Comparison of ENCODE assay signal across 9 mouse cellular contexts in genomic region chr15:101223596-101223995, GRCm38 (mm10). TPM values are rescaled to one million over a fixed set of nuclear protein-coding genes. Genes with fewer than 3 reads are reported as not detected.
DNase-seq lines count a peak whose midpoint lies in the region; ATAC-seq and TF ChIP-seq lines count a peak whose summit lies in the region.
"Had no signal": no experiment of that assay in that cellular context is flagged by ENCODE, and none has a peak within 500 bp of the region (broad histone marks: within the 10 kb centered on the region; RNA-seq: fewer than 3 reads in every experiment).

No protein-coding gene starts in this region.

- H3K4me1 ChIP-seq in kidney, adult 2 months (ENCODE audit: control insufficient read depth, insufficient read depth, low read length) = no peaks in the 10 kb centered on the region; the same call in 1 of the 2 replicates
- H3K4me1 ChIP-seq in brown adipose tissue, adult 24 weeks (ENCODE audit: control insufficient read depth, insufficient read depth, insufficient read length, low read length) = no peaks in the 10 kb centered on the region
- H3K4me1 ChIP-seq in hindbrain, embryonic 12.5 days = peaks cover 64% of the 10 kb centered on the region
- peaks cover 56% of the 10 kb centered on the region for H3K4me1 ChIP-seq in midbrain, embryonic 13.5 days (replicated peaks)

- H3K4me2 ChIP-seq in hindbrain, embryonic 12.5 days (replicated peaks) = peak overlapping the region; percentile 89
- peak overlapping the region; percentile 94 for H3K4me2 ChIP-seq in midbrain, embryonic 13.5 days (replicated peaks)

- no peaks in the 10 kb centered on the region for H3K9me3 ChIP-seq in hindbrain, embryonic 12.5 days (replicated peaks)
- H3K9me3 ChIP-seq in midbrain, embryonic 13.5 days = no peaks in the 10 kb centered on the region

- DNase-seq in kidney, adult 2 months = no peak
- no peak for DNase-seq in kidney, adult 11 months
- no peak for DNase-seq in B cell, adult 2 months
- no peak for DNase-seq in gastrocnemius, postnatal 25 days
- no peak for DNase-seq in testis, postnatal 14 days (ENCODE audit: low spot score)

- H3K36me3 ChIP-seq in kidney, adult 2 months (ENCODE audit: control insufficient read depth, insufficient read depth, low read length) = no peaks in the 10 kb centered on the region
- no peaks in the 10 kb centered on the region for H3K36me3 ChIP-seq in hindbrain, embryonic 12.5 days
- H3K36me3 ChIP-seq in midbrain, embryonic 13.5 days = no peaks in the 10 kb centered on the region

- H3K27ac ChIP-seq in kidney, adult 2 months (ENCODE audit: insufficient read depth, low read depth, low read length) = no peak overlapping the region
- H3K27ac ChIP-seq in brown adipose tissue, adult 24 weeks (replicated peaks; ENCODE audit: low read depth, low read length) = no peak overlapping the region
- no peak overlapping the region; the same call in 1 of the 2 replicates for H3K27ac ChIP-seq in hindbrain, embryonic 12.5 days
- H3K27ac ChIP-seq in midbrain, embryonic 13.5 days = no peak overlapping the region

- H3K9ac ChIP-seq in hindbrain, embryonic 12.5 days = peak overlapping the region; percentile 70
- peak overlapping the region; percentile 77 for H3K9ac ChIP-seq in midbrain, embryonic 13.5 days (replicated peaks)

- TF ChIP-seq CTCF in kidney, adult 2 months (conservative IDR thresholded peaks at IDR 0.05; ENCODE audit: insufficient read depth, insufficient read length, low read depth, low read length) = no peak

- no peaks in the 10 kb centered on the region for H3K27me3 ChIP-seq in kidney, adult 2 months (replicated peaks; ENCODE audit: control insufficient read depth, insufficient read depth, low read length)
- H3K27me3 ChIP-seq in hindbrain, embryonic 12.5 days = peaks cover 22% of the 10 kb centered on the region
- peaks cover 12% of the 10 kb centered on the region; the same call in 1 of the 2 replicates for H3K27me3 ChIP-seq in midbrain, embryonic 13.5 days
- H3K27me3 ChIP-seq: Patski had no signal

- peak overlapping the region; percentile 74 for H3K4me3 ChIP-seq in kidney, adult 2 months (ENCODE audit: insufficient read depth, low read depth, low read length)
- peak overlapping the region; percentile 87; the same call in 1 of the 2 replicates for H3K4me3 ChIP-seq in brown adipose tissue, adult 24 weeks (ENCODE audit: insufficient read depth, low read depth, low read length)
- H3K4me3 ChIP-seq in hindbrain, embryonic 12.5 days = peak overlapping the region; percentile 54
- H3K4me3 ChIP-seq in midbrain, embryonic 13.5 days (replicated peaks) = peak overlapping the region; percentile 61

- WGBS in kidney, adult 2 months = 20% methylated on average over 5 of the region's 5 CpGs
- 6% methylated on average over 5 of the region's 5 CpGs for WGBS in hindbrain, embryonic 12.5 days
- 8% methylated on average over 5 of the region's 5 CpGs for WGBS in midbrain, embryonic 13.5 days

- no peak for TF ChIP-seq POLR2A in kidney, adult 2 months (IDR thresholded peaks at IDR 0.05; ENCODE audit: low read depth, low read length)

- no peak; the same call in 1 of the 2 replicates for ATAC-seq in hindbrain, embryonic 12.5 days (ENCODE audit: low FRiP score)
- ATAC-seq in midbrain, embryonic 13.5 days = no peak; the same call in 1 of the 2 replicates

RNA-seq across cellular contexts. Expression of gene Grasp, which starts 0.4 kb away (rescaled TPM):
- 6.2 and 7.0 TPM in 2 replicates for polyA plus RNA-seq in kidney, adult 2 months (2012; rRNA removed)
- 1.7 and 3.7 TPM in 2 replicates for polyA plus RNA-seq in brown adipose tissue, adult 24 weeks (2012; ENCODE audit: insufficient read depth, insufficient read length, missing spikeins)
- 4.8 and 8.2 TPM in 2 replicates for polyA plus RNA-seq in hindbrain, embryonic 12.5 days (2016; fragmentation: Nextera tagmentation; extraction: Ambion mirVana)
- 1.7 and 2.4 TPM in 2 replicates for polyA plus RNA-seq in midbrain, embryonic 13.5 days (2015; fragmentation: Nextera tagmentation; extraction: Ambion mirVana)
- 1 to 10 TPM; 4.3 to 5.7 TPM for total RNA-seq in gastrocnemius, postnatal 25 days (2021)

RNA-seq across cellular contexts. Expression of gene Nr4a1, which starts 30.5 kb away (rescaled TPM):
- 4.9 and 5.7 TPM in 2 replicates for polyA plus RNA-seq in kidney, adult 2 months (2012; rRNA removed)
- polyA plus RNA-seq in brown adipose tissue, adult 24 weeks (2012; ENCODE audit: insufficient read depth, insufficient read length, missing spikeins) = 20.8 and 136 TPM in 2 replicates
- 4.4 and 5.5 TPM in 2 replicates for polyA plus RNA-seq in hindbrain, embryonic 12.5 days (2016; fragmentation: Nextera tagmentation; extraction: Ambion mirVana)
- 2.8 and 3.1 TPM in 2 replicates for polyA plus RNA-seq in midbrain, embryonic 13.5 days (2015; fragmentation: Nextera tagmentation; extraction: Ambion mirVana)
- total RNA-seq in gastrocnemius, postnatal 25 days (2021) = 10 to 100 TPM; 52.2 to 90.7 TPM

RNA-seq across cellular contexts. Expression of gene Acvr1b, which starts 49.7 kb away (rescaled TPM):
- polyA plus RNA-seq in kidney, adult 2 months (2012; rRNA removed) = 37.0 and 37.2 TPM in 2 replicates
- polyA plus RNA-seq in brown adipose tissue, adult 24 weeks (2012; ENCODE audit: insufficient read depth, insufficient read length, missing spikeins) = 3.1 and 3.2 TPM in 2 replicates
- polyA plus RNA-seq in hindbrain, embryonic 12.5 days (2016; fragmentation: Nextera tagmentation; extraction: Ambion mirVana) = 12.2 and 15.5 TPM in 2 replicates
- polyA plus RNA-seq in midbrain, embryonic 13.5 days (2015; fragmentation: Nextera tagmentation; extraction: Ambion mirVana) = 18.2 and 19.2 TPM in 2 replicates
- 10 to 100 TPM; 23.0 to 34.4 TPM for total RNA-seq in gastrocnemius, postnatal 25 days (2021)
